Mouse (Mus musculus) heart, adult 2 months (tissue): ENCODE measurements around the gene Mief2. TPM values are rescaled to one million over a fixed set of nuclear protein-coding genes. Genes with fewer than 3 reads are reported as not detected.

ENCODE experiments used
- DNase-seq, 2 experiments: peaks; one replicate each; pipeline ENCODE4 v3.0.0; 2021
- H3K27ac ChIP-seq: fragments of 200-600 bp; 2 replicates; pipeline ENCODE4 v1.8.1; 2022
- H3K27me3 ChIP-seq: fragments of 200-500 bp; 2 replicates; pipeline ENCODE4 v1.6.1; 2012; ENCODE audit warnings: mild to moderate bottlenecking, low read length, inconsistent platforms, mixed read lengths; ENCODE audit not compliant: control insufficient read depth, insufficient read depth
- H3K36me3 ChIP-seq: fragments of 200-500 bp; 2 replicates; pipeline ENCODE4 v1.6.1; 2012; ENCODE audit warnings: low read length, inconsistent platforms; ENCODE audit not compliant: control insufficient read depth, insufficient read depth
- H3K4me1 ChIP-seq: fragments of 200-500 bp; 2 replicates; pipeline ENCODE4 v1.6.1; 2011; ENCODE audit warnings: low read length; ENCODE audit not compliant: control insufficient read depth, insufficient read depth
- H3K4me3 ChIP-seq: fragments of 200-600 bp; 2 replicates; pipeline ENCODE4 v1.8.1; 2022
- H3K79me2 ChIP-seq: fragments of 200-500 bp; replicated peaks from 2 replicates; pipeline ENCODE4 v1.6.1; 2012; ENCODE audit warnings: mild to moderate bottlenecking, inconsistent platforms, low read length, moderate library complexity, mixed read lengths; ENCODE audit not compliant: control insufficient read depth, insufficient read depth
- H3K9ac ChIP-seq: fragments of 200-500 bp; 2 replicates; pipeline ENCODE4 v1.6.1; 2012; ENCODE audit warnings: low read depth, mild to moderate bottlenecking, control low read depth, inconsistent platforms, low read length, mixed read lengths
- CTCF ChIP-seq: fragments of 200-600 bp; IDR thresholded peaks from 2 replicates; pipeline ENCODE4 v1.8.1; 2022; ENCODE audit warnings: antibody characterized with exemption, mild to moderate bottlenecking, moderate library complexity
- EP300 ChIP-seq: fragments of 200-500 bp; IDR thresholded peaks from 2 replicates; pipeline ENCODE4 v1.6.1; 2011; ENCODE audit warnings: low read depth, low read length, control low read depth; ENCODE audit not compliant: insufficient read depth
- POLR2A ChIP-seq: fragments of 200-500 bp; IDR thresholded peaks from 2 replicates; pipeline ENCODE4 v1.6.1; 2011; ENCODE audit warnings: mild to moderate bottlenecking, low read depth, low read length, control low read depth; ENCODE audit not compliant: insufficient read depth
- WGBS: fragments of 180-500 bp; shearing (Covaris S2); methylation state at CpG from one replicate; pipeline ENCODE4 v1.1.7; 2018; 5-methylcytosine and 5-hydroxymethylcytosine counted together
- intact Hi-C: fragments of 180-260 bp; cut with DNase I; formaldehyde crosslinking; loops from one replicate; pipeline ENCODE4 v1.15.1; 2025
- polyA plus RNA-seq: library from polyadenylated mRNA; depleted of rRNA; stranded (reverse); fragments of >200 nt; gene quantifications from 2 replicates; pipeline ENCODE4 v1.2.3, GENCODE M21; 2012
- total RNA-seq, 2 experiments: library from RNA; stranded (reverse); gene quantifications; 2 replicates each; pipeline ENCODE4 v1.2.3; 2021

Gene Mief2
- total and polyA plus RNA-seq, 3 experiments = 31.1 to 36.2 (median 34.8) TPM

DNA sequence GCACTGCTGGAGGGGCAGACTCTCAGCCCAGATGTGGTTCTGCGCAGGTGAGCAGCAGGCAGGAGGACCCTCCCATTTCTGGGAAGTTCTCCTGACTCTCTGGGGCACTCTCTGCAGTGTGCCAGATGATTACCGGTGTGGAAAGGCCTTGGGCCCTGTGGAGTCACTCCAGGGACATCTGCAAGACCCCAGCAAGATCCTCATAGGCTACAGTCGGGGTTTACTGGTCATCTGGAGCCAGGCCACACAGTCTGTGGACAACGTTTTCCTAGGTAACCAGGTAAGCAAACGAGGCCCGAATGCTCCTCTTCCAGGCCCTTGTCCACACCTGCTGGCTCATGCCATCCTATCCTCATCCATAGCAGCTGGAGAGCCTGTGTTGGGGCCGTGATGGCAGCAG is 22.1 kb upstream of the Mief2 start:
- intact Hi-C loops = no loop called here

DNA sequence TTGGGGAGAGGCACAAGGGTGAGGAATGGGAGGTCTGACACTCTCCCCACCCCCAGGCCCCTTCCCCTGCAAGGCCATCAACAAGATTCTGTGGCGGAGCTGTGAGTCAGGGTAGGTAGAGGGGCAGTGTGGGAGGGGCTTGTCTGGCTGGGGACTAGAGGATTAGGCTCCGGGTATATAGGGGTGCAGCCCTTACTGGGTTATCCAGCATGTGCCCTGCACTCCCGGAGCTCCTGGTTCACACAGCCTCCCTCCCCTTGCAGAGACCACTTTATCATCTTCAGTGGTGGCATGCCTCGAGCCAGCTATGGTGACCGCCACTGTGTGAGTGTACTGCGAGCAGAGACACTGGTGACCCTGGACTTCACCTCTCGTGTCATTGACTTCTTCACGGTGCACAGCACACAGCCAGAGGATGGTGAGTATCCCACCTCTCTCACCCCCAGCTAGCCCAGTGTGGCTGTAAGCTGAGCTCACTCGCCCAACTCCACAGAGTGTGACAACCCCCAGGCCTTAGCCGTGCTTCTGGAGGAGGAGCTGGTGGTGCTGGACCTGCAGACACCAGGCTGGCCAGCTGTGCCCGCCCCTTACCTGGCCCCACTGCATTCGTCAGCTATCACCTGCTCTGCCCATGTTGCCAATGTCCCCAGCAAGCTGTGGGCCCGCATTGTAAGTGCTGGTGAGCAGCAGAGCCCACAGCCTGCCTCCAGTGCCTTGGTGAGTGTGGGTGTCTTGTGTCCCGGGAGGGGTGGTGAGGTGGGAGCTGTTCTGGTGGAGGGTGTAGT is 21.3 kb upstream of the Mief2 start:
- no peaks in the 10 kb centered on the region for H3K27me3 ChIP-seq
- H3K4me3 ChIP-seq = peak overlapping the region; percentile 20; the same call in 1 of the 2 replicates
- 88% methylated on average over 14 of the region's 14 CpGs for WGBS
- DNase-seq = peak; percentile 13 to 28
- peaks cover 5% of the 10 kb centered on the region; the same call in 1 of the 2 replicates for H3K36me3 ChIP-seq
- peak overlapping the region; percentile 36 for H3K9ac ChIP-seq
- H3K79me2 ChIP-seq = 0 out of 2 replicates have a peak, but pooled peaks cover 1% of the 10 kb centered on the region
- H3K4me1 ChIP-seq = peaks cover 11% of the 10 kb centered on the region
- intact Hi-C loops = no loop called here
- no peak for TF ChIP-seq CTCF
- TF ChIP-seq POLR2A = no peak
- no peak for TF ChIP-seq EP300
- H3K27ac ChIP-seq = peak overlapping the region; percentile 89

More for the DNA sequence above, 22.1 kb upstream of the Mief2 start:
- peaks cover 11% of the 10 kb centered on the region for H3K4me1 ChIP-seq
- H3K9ac ChIP-seq = no peak overlapping the region
- no peak overlapping the region for H3K4me3 ChIP-seq
- H3K27ac ChIP-seq = no peak overlapping the region
- H3K36me3 ChIP-seq = peaks cover 5% of the 10 kb centered on the region; the same call in 1 of the 2 replicates
- H3K79me2 ChIP-seq = 0 out of 2 replicates have a peak, but pooled peaks cover 1% of the 10 kb centered on the region
- no peaks in the 10 kb centered on the region for H3K27me3 ChIP-seq
- peak in 1 of 2 experiments; percentile 14 for DNase-seq
- no peak for TF ChIP-seq CTCF
- TF ChIP-seq EP300 = no peak
- TF ChIP-seq POLR2A = no peak
- WGBS = 95% methylated on average over 7 of the region's 7 CpGs

GRCm38 (mm10) chr11:60707672-60708071 is 20.5 kb upstream of the Mief2 start:
- 13% methylated on average over 3 of the region's 3 CpGs for WGBS
- Histone ChIP-seq H3K79me2 (0 out of 2 replicates have a peak, but pooled peaks cover 1% of the 10 kb centered on the region), H3K36me3 (peaks cover 5% of the 10 kb centered on the region; the same call in 1 of the 2 replicates), H3K9ac (peak overlapping the region; percentile 36; the same call in 1 of the 2 replicates), H3K4me3 (peak overlapping the region; percentile 20; the same call in 1 of the 2 replicates), H3K27me3 (no peaks in the 10 kb centered on the region), H3K4me1 (peaks cover 11% of the 10 kb centered on the region), H3K27ac (peak overlapping the region; percentile 89)
- intact Hi-C loops = no loop called here
- peak; percentile 91 to 93 for DNase-seq
- TF ChIP-seq EP300 (peak; percentile 83), CTCF (no peak), POLR2A (peak; percentile 63)

DNA sequence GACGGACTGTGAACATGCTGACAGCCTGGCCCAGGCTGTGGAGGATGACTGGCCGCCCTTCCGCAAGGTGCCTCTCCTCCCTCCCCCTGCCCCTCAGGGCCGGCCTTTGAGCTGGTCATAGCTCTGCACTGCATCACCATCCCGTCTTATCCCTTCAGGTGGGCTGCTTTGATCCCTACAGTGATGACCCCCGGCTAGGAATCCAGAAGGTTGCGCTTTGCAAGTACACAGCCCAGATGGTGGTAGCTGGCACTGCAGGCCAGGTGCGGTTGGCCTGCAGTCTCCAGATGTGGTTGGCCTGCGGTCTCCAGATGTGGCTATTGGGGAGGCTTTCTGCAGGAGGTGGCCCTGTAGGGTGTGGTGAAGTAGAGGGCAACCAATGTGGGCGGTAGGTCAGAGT is 19.6 kb upstream of the Mief2 start:
- Histone ChIP-seq H3K79me2 (0 out of 2 replicates have a peak, but pooled peaks cover 1% of the 10 kb centered on the region), H3K36me3 (peaks cover 5% of the 10 kb centered on the region; the same call in 1 of the 2 replicates), H3K4me3 (no peak overlapping the region), H3K9ac (no peak overlapping the region), H3K27ac (no peak overlapping the region), H3K4me1 (peaks cover 11% of the 10 kb centered on the region), H3K27me3 (no peaks in the 10 kb centered on the region)
- DNase-seq = peak in 1 of 2 experiments; percentile 18
- intact Hi-C loops = no loop called here
- no peak for TF ChIP-seq CTCF
- no peak for TF ChIP-seq EP300
- TF ChIP-seq POLR2A = no peak
- 95% methylated on average over 10 of the region's 10 CpGs for WGBS

DNA sequence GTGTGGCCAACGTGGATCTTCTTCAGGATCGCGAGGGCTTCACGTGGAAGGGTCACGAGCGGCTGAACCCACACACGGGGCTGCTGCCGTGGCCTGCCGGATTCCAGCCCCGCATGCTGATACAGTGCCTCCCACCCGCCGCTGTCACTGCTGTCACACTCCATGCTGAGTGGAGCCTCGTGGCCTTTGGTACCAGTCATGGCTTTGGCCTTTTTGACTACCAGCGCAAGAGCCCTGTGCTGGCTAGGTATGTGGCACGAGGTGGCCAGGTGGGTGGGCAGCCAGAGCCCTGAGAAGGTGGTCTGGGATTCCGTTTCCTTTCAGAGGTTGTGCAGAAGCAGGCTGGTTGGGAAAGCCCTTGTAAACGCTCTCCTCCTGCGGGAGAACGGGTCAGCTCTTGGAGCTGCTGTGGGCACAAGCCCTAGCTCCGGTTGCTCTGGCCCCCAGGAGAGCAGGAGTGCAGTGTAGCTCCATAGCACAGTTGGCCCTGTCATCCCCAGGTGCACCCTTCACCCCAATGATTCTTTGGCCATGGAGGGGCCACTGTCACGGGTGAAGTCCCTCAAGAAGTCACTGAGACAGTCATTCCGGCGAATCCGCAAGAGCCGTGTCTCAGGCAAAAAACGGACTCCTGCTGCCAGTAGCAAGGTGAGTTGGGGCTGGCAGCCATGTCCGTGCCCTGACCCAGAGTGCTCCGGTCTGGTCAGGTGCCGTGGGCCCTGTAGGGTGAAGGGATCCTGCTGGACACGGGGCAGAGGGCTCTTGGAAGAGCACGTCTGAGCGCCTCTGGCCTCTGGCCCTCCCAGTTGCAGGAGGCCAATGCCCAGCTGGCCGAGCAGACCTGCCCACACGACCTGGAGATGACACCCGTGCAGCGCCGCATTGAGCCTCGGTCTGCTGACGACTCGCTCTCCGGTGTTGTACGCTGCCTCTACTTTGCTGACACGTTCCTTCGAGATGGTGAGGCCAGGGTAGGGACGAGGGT is 18.4 kb upstream of the Mief2 start:
- TF ChIP-seq EP300 (no peak), CTCF (no peak), POLR2A (no peak)
- DNase-seq = peak; percentile 3 to 19
- H3K36me3 ChIP-seq = peaks cover 5% of the 10 kb centered on the region; the same call in 1 of the 2 replicates
- H3K79me2 ChIP-seq = no peaks in the 10 kb centered on the region
- intact Hi-C loops = no loop called here
- no peak overlapping the region for H3K27ac ChIP-seq
- H3K4me1 ChIP-seq = peaks cover 11% of the 10 kb centered on the region
- H3K4me3 ChIP-seq = no peak overlapping the region
- H3K27me3 ChIP-seq = no peaks in the 10 kb centered on the region
- 94% methylated on average over 45 of the region's 45 CpGs for WGBS
- H3K9ac ChIP-seq = no peak overlapping the region
